Mouse (Mus musculus) forebrain, embryonic 14.5 days (tissue): ENCODE results near the gene Ppm1g. TPM values are rescaled to one million over a fixed set of nuclear protein-coding genes. Genes with fewer than 3 reads are reported as not detected.

Source experiments
- ATAC-seq: fragments of 200-750 bp; cut with Nextera tagmentation; 2 replicates; pipeline ENCODE4 v1.8.0; 2017; ENCODE audit warnings: mild to moderate bottlenecking, moderate library complexity
- DNase-seq: peaks from one replicate; pipeline ENCODE4 v3.0.0-alpha.2; 2015; ENCODE audit warnings: low spot score
- H3K27ac ChIP-seq: fragments of 300-500 bp; sonication (generic); 2 replicates; pipeline ENCODE4 v1.5.1; 2014; ENCODE audit warnings: low read depth, mild to moderate bottlenecking, control low read depth, low read length, moderate library complexity
- H3K27me3 ChIP-seq: fragments of 300-500 bp; sonication (generic); replicated peaks from 2 replicates; pipeline ENCODE4 v1.6.1; 2014; ENCODE audit warnings: low read length, control low read depth, mixed read lengths; ENCODE audit not compliant: control insufficient read depth, insufficient read depth
- H3K36me3 ChIP-seq: fragments of 300-500 bp; sonication (generic); 2 replicates; pipeline ENCODE4 v1.6.1; 2014; ENCODE audit warnings: low read length, control low read depth; ENCODE audit not compliant: control insufficient read depth, insufficient read depth
- H3K4me1 ChIP-seq: fragments of 300-500 bp; sonication (generic); 2 replicates; pipeline ENCODE4 v1.6.1; 2014; ENCODE audit warnings: antibody characterized with exemption, low read length, control low read depth; ENCODE audit not compliant: control insufficient read depth, insufficient read depth
- H3K4me2 ChIP-seq: fragments of 300-500 bp; sonication (generic); 2 replicates; pipeline ENCODE4 v1.6.1; 2014; ENCODE audit warnings: mild to moderate bottlenecking, control low read depth, low read length
- H3K4me3 ChIP-seq: fragments of 300-500 bp; sonication (generic); 2 replicates; pipeline ENCODE4 v1.5.1; 2014; ENCODE audit warnings: low read depth, low read length, control low read depth
- H3K9ac ChIP-seq: fragments of 300-500 bp; sonication (generic); 2 replicates; pipeline ENCODE4 v1.6.1; 2014; ENCODE audit warnings: mild to moderate bottlenecking, low read length, control low read depth, moderate library complexity
- H3K9me3 ChIP-seq: fragments of 300-500 bp; sonication (generic); replicated peaks from 2 replicates; pipeline ENCODE4 v1.6.1; 2016; ENCODE audit warnings: low read length, control low read depth, mixed read lengths; ENCODE audit not compliant: control insufficient read depth
- WGBS: fragments of 180-500 bp; shearing (Covaris S2); extraction: QIAGEN DNeasy Blood & Tissue Kit; methylation state at CpG from one replicate; pipeline ENCODE4 v1.1.7; 2014; 5-methylcytosine and 5-hydroxymethylcytosine counted together
- polyA plus RNA-seq: library from polyadenylated mRNA; unstranded; fragments of >200 nt; fragmentation: Nextera tagmentation; extraction: Ambion mirVana; gene quantifications from 2 replicates; pipeline ENCODE4 v1.2.1, GENCODE M21; 2014

The Ppm1g gene
- polyA plus RNA-seq, 1 experiment from 2014 or later = 133 TPM

DNA sequence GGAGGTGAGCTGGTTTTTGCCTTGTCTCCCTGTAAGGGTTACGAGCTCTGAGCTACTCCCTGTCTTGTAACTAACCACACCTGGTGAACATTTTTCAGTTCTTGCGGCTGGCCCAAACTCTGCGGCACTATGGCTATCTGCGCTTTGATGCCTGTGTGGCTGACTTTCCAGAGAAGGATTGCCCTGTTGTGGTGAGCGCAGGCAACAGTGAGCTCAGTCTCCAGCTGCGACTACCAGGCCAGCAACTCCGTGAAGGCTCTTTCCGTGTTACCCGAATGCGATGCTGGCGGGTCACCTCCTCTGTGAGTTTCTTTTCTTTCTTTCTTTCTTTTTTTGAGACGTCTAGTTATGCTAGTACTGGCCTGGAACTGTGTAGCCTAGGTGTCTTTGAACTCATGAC, 23.4 kb downstream of the Ppm1g start:
- H3K4me3 ChIP-seq = no peak overlapping the region
- ATAC-seq (no peak), DNase-seq (no peak)
- WGBS = 90% methylated on average over 12 of the region's 12 CpGs
- H3K9me3 ChIP-seq = 0 out of 2 replicates have a peak, but pooled peaks cover 3% of the 10 kb centered on the region
- no peak overlapping the region for H3K27ac ChIP-seq
- H3K4me1 ChIP-seq = peaks cover 17% of the 10 kb centered on the region
- H3K4me2 ChIP-seq = no peak overlapping the region
- H3K36me3 ChIP-seq = peaks cover 64% of the 10 kb centered on the region
- no peak overlapping the region for H3K9ac ChIP-seq
- no peaks in the 10 kb centered on the region for H3K27me3 ChIP-seq

GRCm38 (mm10) chr5:31196207-31196606, 24.3 kb downstream of the Ppm1g start:
- ATAC-seq = no peak
- WGBS = 91% methylated on average over 10 of the region's 10 CpGs
- Histone ChIP-seq H3K36me3 (peaks cover 65% of the 10 kb centered on the region), H3K9ac (no peak overlapping the region), H3K4me2 (no peak overlapping the region), H3K27me3 (no peaks in the 10 kb centered on the region), H3K9me3 (0 out of 2 replicates have a peak, but pooled peaks cover 3% of the 10 kb centered on the region), H3K4me1 (peaks cover 18% of the 10 kb centered on the region), H3K27ac (no peak overlapping the region), H3K4me3 (no peak overlapping the region)
- no peak for DNase-seq

DNA sequence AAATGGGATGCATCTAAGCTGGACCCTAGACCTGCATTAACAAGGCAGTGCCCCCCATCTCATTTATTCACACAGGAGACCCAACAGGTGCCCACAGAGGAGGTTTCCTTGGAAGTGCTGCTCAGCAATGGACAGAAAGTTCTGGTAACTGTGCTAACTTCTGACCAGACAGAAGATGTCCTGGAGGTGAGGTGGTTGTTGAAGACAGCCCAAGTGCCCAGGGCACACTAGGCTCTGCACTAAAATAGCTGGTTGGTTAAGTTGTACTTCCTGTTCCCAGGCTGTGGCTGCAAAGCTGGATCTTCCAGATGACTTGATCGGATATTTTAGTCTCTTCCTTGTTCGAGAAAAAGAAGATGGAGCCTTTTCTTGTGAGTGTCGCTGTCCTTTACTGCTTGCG, 24.8 kb downstream of the Ppm1g start:
- WGBS = 96% methylated on average over 4 of the region's 4 CpGs
- ATAC-seq (no peak), DNase-seq (no peak)
- Histone ChIP-seq H3K9ac (no peak overlapping the region), H3K27me3 (no peaks in the 10 kb centered on the region), H3K4me3 (no peak overlapping the region), H3K4me1 (peaks cover 12% of the 10 kb centered on the region), H3K27ac (no peak overlapping the region), H3K36me3 (peaks cover 69% of the 10 kb centered on the region), H3K4me2 (no peak overlapping the region), H3K9me3 (0 out of 2 replicates have a peak, but pooled peaks cover 3% of the 10 kb centered on the region)

DNA sequence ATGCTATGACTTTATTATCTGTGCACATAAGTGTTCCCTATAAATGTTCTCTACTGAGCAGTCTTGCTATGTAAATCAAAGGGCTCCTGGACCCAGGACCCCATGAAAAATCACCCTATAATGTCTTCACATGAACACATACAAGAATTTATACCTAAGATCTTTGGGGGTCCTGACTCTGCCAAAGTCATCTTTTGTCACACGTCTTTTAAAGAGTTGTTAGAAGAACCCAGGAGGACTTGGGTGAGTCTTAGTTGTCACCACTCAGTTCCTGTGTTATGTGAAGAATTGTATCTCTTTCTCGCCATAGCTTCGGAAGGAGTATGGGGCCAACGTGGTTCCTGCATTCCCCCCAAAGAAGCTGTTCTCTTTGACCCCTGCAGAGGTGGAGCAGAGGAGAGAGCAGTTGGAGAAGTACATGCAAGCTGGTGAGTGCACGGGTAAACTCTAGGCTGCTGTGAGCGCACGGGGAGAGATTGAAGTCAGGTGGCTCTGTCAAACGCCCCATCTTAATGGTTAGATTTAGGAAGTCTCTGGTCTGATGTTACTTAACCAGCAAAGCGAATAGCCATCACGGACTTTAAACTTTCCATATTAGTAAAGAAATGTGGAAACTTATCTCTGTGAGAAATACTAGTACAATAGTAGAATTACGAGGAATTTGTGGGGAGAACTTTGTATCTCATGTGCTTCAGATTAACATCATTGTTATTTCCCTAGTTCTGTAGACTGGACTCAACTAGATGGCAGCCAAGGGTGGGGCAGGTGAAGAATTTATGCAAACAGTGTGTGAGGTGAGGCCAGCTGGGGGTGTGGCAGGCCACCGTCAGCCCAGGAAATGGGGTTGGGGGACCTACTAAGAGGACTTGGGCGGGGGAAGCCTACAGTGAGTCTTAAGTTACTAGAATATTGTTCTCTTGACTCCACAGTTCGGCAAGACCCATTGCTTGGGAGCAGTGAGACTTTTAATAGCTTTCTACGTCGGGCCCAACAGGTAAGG, 25.7 kb downstream of the Ppm1g start:
- no peak overlapping the region for H3K4me2 ChIP-seq
- no peak overlapping the region; the same call in 1 of the 2 replicates for H3K4me3 ChIP-seq
- no peak for ATAC-seq

DNA sequence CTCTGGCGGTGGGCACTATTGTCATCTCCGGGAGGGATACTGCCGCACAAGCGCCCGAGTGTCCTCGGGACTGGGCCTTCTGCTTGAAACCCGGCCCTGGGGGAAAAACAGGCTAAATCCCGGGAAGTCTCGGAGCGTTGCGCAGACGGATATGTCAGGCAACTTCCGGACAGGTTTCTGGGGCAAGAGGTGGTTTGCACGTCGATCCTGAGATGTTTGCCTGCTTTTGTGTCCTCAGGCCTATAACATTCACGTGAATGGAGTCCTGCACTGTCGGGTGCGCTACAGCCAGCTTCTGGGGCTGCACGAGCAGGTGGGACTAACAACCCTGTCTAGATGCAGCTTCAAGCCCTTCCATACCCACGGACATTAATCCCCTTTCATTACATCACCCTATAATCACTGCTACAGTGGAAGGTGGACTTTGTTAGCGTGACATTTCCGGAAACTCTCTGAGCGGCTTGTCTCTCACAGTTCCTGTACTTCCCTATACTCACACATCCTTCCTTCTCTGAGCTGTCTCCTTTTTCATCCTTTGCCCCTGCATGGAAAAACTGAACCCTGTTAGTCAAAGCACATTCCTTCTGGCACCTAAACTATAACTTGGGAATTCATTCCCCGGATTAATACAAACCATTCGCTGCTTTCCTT, 26.7 kb downstream of the Ppm1g start:
- Histone ChIP-seq H3K9ac (peak overlapping the region; percentile 89), H3K36me3 (peaks cover 66% of the 10 kb centered on the region), H3K9me3 (no peaks in the 10 kb centered on the region), H3K4me1 (peaks cover 10% of the 10 kb centered on the region), H3K27me3 (no peaks in the 10 kb centered on the region), H3K4me2 (peak overlapping the region; percentile 83), H3K4me3 (peak overlapping the region; percentile 86), H3K27ac (peak overlapping the region; percentile 77)
- DNase-seq = no peak
- WGBS = 15% methylated on average over 25 of the region's 25 CpGs
- no peak for ATAC-seq

More for the DNA sequence above, 25.7 kb downstream of the Ppm1g start:
- Histone ChIP-seq H3K9ac (no peak overlapping the region), H3K36me3 (peaks cover 69% of the 10 kb centered on the region), H3K4me1 (peaks cover 10% of the 10 kb centered on the region), H3K27me3 (no peaks in the 10 kb centered on the region), H3K27ac (no peak overlapping the region), H3K9me3 (no peaks in the 10 kb centered on the region)
- WGBS = 94% methylated on average over 16 of the region's 16 CpGs
- DNase-seq = no peak

- Histone ChIP-seq H3K4me3 (peak within 1 kb of the TSS; percentile 86), H3K4me2 (peak within 1 kb of the TSS; percentile 83), H3K27me3 (no peaks in the 10 kb centered on the region), H3K27ac (peak within 1 kb of the TSS; percentile 77), H3K4me1 (peaks cover 10% of the 10 kb centered on the region), H3K9ac (peak within 1 kb of the TSS; percentile 89), H3K36me3 (peaks cover 65% of the 10 kb centered on the region), H3K9me3 (no peaks in the 10 kb centered on the region)
- DNase-seq (peak; percentile 99), ATAC-seq (peak; percentile 98)
- under 1% methylated on average over 48 of the region's 48 CpGs for WGBS
Measured at GRCm38 (mm10) chr5:31192939-31193630, 27.4 kb downstream of the Ppm1g start, which contains the start of the genes Snx17 and Eif2b4. Gene Snx17, plus strand, starts transcription at chr5:31193227. Gene Eif2b4, minus strand, starts transcription at chr5:31193430.

DNA sequence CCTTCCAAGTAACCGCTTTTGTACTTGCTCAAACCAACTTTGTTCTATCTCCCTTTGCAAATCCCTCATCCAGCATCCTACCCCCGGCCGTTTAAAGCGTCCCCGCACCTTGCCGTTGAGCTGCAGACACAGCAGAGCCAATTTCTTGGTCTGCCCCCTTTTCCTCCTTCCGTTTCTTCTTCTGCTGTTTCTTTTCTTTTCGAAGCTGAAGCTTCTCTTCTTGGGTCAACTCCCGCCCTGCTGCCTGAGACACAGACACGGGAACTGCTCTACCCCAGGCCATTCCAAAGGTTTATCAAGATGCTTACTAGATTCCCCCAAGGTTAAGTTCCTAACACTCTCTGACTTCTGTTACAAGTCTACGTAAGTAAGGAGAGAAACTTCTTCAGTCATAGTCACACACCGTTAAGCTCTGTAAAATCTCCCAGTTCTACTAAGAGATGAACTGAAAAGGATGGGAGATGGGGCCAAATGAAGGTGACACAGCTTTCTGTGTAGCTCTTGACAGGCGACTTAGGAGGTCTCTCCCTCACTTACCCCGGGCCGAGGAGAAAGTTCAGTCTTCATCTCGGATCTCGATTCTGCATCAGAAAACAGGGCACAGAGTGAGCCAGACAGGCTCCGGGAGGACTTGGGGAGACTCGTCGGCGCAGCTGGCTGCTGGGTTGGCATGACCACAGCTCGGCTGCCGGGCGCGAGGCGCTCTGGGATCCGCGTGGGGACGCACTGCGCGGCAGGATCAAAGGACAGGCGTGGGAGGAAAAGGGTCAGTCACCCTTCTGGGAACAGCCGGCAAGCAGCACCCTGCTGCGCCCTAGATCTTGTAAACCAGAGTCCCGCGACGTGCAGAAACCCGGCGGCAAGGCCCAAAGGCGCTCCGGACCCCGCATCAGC, 28.2 kb downstream of the Ppm1g start:
- H3K9me3 ChIP-seq = no peaks in the 10 kb centered on the region
- H3K36me3 ChIP-seq = peaks cover 64% of the 10 kb centered on the region
- no peak for DNase-seq

GRCm38 (mm10) chr5:31190201-31190600, 30.3 kb downstream of the Ppm1g start:
- no peak overlapping the region for H3K4me3 ChIP-seq
- H3K9me3 ChIP-seq = no peaks in the 10 kb centered on the region
- peaks cover 49% of the 10 kb centered on the region for H3K36me3 ChIP-seq
- DNase-seq (no peak), ATAC-seq (no peak)
- no peak overlapping the region for H3K4me2 ChIP-seq
- no peak overlapping the region for H3K9ac ChIP-seq
- H3K27ac ChIP-seq = no peak overlapping the region
- 92% methylated on average over 9 of the region's 9 CpGs for WGBS
- H3K4me1 ChIP-seq = peaks cover 10% of the 10 kb centered on the region
- H3K27me3 ChIP-seq = no peaks in the 10 kb centered on the region

More for the DNA sequence above, 28.2 kb downstream of the Ppm1g start:
- Histone ChIP-seq H3K9ac (peak overlapping the region; percentile 84), H3K27ac (peak overlapping the region; percentile 65; the same call in 1 of the 2 replicates), H3K4me1 (peaks cover 10% of the 10 kb centered on the region), H3K4me3 (peak overlapping the region; percentile 86), H3K27me3 (no peaks in the 10 kb centered on the region), H3K4me2 (peak overlapping the region; percentile 82)
- ATAC-seq = peak; percentile 54
- WGBS = 16% methylated on average over 42 of the region's 42 CpGs
